Mouse (Mus musculus) spleen, postnatal 14 days (tissue): ENCODE results near the gene Camk1d.

Source experiments
- DNase-seq, 2 experiments: peaks; one replicate each; pipeline ENCODE4 v3.0.0; 2021 to 2022; ENCODE audit warnings: low spot score in 2 of 2

The Camk1d gene

DNA sequence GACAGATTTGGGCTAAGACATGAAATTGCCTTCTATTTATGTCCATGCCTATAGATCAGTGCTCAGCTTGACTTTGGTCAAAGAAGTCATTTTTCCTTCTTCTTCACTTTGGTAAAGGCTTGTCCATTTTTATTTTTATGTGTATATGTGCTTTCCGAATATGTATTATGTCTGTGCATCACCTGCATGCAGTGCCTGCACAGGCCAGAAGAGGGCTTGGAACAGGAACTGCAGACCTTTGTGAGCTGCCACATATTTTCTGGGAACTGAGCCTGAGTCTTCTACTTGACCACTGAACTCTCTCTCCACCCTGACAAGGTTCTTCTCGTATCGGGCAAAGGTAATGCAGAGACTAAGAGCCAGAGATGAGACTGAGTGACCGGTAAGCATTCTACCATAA lies 236.1 kb downstream of the Camk1d start:
- DNase-seq, result peak in 1 of 2 experiments; percentile 7

- no peak for DNase-seq
These were observed 236.8 kb downstream of the Camk1d start for GRCm38 (mm10) chr2:5477525-5477924.

DNA sequence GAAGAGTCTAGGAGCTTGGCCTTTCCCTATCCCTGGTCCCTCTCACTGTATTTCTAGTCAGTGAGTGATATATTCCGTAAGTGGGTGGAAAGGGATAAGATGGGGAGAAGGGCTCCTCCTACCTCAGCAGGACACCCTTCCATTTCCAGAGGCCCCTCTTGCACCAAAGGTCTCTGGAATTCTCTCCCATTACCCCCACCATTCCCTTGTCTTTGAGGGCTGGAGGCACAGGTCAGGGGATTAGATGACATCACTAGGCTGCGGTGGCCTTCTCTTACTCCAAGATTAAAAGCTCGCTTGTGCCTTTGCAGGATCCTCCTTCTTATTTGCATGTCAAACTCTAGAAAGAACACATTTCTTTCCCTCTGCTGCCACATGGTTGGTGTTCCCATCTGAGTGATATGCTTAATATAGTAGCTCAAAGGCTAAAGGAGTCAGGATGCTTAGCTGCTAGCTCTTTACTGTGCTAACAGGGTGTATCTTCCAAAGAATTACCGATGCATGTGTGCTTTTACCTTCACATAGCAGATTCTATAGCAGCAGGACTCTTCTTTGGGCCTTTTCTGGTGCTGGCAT lies 244.9 kb downstream of the Camk1d start:
- no peak for DNase-seq

DNA sequence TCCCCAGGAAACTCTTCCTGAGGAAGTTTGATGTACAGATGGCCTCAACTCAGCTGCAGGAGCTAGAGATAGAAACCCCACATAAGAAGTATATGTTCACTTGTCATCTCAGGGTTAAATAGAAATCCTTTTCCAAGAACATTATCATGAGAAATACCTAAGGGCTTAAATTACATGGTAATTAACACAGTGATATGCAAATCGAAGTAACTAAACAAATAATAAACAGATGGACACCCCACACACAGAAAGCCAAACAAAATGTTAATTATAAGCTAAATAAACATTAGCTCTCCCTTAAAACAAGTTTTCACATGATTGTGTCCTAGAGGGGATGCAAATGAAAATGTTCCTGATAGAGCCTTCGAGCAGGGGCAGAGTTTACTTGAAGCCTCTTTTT lies 246.8 kb downstream of the Camk1d start:
- no peak for DNase-seq

DNA sequence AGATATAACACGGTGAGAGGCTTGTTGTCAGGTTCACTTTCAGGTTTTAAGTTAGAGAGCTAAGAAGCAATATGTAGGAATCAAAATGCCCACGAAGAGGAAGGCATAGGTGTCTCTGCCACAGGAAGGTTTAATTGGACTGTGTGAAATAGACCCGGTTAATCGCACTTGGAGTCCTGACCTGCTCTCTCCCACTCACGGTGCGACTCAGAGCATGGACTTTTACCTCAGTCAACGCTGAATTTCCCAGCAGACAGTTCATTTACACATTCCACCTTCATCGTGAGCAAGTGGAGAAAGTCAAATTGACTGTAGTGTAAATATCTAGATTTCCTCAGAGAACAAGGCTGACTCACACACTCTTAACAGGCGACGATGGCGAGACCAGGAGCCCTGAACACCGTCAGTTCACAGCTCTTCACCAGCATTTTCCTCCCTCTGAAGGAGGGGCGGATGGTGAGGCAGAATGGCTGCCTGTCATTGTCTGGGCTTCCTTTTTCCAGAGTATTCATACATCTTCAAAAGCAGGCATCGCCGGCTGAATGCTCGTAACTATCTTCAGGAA lies 255.6 kb downstream of the Camk1d start:
- no peak for DNase-seq

DNA sequence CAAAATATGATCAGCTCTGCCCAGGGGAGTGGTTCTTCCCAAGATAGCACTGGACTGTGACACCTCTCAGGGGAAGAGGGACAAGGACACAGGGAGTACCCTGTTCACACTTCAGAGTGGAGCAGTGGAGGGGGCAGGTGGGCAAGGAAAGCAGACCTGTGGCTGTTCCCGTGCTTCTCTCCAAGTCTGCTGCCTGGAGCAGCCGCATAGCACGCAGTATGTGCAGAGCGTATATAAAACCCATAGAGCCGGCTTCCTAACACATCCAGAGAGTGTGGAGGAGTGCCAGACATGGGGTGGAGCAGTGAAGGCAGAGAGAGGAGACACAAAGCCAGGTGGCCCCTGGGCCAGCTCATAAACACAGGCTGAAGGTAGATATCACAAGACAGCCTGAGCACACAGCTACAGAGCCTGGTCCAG lies 256.2 kb downstream of the Camk1d start:
- DNase-seq, result no peak

DNA sequence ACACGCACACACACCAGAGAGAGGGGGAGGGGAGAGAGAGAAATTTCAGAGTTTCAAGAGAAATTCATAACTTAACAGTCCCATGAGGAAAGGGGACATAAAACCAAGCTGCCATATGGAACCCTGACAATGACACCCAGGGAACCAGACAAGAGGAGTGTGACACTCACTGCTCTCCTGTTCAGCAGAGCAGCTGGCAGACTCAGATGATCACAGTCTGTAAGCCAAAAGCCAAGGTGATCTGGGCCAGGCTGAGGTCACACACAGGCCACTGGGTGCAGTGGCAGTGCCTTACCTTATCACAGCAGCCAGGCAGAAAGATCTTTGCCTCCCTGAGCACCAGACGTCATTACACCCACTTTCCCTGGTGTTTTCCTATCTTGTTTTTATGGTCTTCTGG lies 258.2 kb downstream of the Camk1d start:
- peak; percentile 20 to 26 for DNase-seq

DNA sequence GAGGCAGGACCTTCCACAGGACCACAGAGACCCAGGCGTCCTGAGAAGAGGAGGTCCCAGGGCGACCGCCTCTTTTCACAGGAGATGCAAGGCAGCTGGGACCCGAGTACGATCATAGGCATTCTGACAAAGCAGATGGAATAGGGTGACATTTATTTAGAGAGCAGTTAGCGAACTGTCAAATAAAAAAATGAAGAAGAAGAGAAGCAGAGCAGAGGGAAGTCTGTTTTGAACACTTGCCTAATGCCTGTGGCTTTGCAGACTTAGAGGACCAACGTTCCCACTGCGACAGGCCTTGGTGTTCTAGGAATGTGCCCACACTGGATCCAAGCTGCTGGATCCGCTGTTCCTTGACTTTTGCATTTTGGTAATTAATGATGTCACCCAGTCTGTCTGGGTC lies 259.5 kb downstream of the Camk1d start:
- no peak for DNase-seq

- no peak for DNase-seq
These were observed 262.7 kb downstream of the Camk1d start for GRCm38 (mm10) chr2:5451654-5452053.

DNA sequence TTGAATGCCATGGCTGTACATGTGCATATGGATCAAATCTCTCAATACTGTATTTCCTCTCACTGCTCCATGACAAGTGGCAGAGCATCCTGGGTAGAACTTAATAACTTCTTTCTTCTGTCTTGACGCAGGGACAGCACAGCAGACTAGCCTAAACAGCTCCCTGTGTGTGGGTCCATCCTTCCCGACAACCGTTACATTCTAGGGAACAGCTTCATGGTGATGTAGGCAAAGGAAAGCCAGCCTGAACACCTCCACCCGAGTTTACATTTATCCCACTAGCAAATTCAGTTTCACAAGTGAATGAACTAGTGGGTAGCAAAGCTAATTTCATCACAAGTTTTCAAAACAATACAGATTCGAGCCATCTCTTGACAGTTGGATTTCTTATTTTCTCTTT lies 269.0 kb downstream of the Camk1d start:
- DNase-seq, result no peak

GRCm38 (mm10) chr2:5437690-5438089 lies 276.6 kb downstream of the Camk1d start:
- DNase-seq, result no peak

GRCm38 (mm10) chr2:5435587-5436253 lies 278.6 kb downstream of the Camk1d start:
- DNase-seq, result no peak

DNA sequence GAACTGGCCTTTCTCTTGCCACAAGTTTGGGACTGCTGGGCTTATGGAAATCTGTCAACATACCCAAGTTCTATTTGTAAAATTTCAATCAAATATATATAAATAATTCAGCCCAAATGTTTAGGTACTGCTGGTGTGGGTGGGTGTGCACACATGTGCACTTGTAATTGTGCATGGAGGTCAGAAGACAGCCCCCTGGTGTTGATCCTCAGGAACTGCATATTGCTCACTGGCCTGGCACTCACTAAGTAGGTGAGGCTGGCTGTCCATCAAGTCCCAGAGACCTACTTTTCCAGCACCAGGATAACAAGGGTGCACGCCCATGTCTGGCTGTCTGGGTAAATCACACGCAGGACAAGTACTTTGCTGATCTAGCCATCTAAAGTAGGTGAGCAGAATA lies 283.0 kb downstream of the Camk1d start:
- no peak for DNase-seq

GRCm38 (mm10) chr2:5429921-5430320 lies 284.4 kb downstream of the Camk1d start:
- DNase-seq, result no peak

DNA sequence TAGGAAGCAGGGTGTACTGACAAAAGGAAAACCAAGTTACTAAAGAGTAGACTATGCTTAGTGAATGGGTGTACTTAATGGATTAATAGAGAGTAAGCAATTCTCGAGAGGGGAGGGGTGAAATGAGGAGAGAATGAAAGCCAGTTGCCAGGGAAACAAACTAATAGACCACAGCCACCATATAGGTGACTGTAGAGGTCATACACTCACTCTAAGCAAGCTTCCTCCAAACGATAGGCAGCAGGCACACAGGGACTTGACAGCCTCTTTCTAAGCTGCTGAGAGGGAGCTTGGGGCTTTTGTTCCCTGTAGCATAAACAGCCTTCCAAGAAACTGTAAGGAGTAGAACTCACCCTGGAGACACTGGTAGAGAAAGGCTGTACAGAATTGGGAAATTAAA lies 288.2 kb downstream of the Camk1d start:
- DNase-seq, result no peak

DNA sequence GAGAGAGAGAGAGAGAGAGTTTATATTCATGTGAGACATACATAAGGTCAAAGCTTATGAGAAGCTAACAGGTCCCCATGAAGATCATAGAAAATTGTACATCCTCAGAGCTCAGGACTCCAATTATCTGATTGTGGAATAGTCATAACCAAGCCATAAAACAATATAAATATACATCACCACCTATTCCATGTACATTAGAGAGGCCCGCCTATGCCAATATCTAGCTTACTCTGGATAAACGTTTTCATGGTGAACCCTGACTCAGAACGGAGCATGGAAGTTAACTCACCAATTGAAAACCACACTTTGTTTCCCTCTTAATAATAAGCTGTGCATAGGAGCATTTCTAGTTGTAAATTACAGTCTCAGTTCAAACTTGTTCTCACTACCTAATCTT lies 288.7 kb downstream of the Camk1d start:
- DNase-seq, result no peak

- DNase-seq, result no peak
These were observed 293.6 kb downstream of the Camk1d start for GRCm38 (mm10) chr2:5420621-5421196.

GRCm38 (mm10) chr2:5418802-5419201 lies 295.5 kb downstream of the Camk1d start:
- DNase-seq, result no peak

DNA sequence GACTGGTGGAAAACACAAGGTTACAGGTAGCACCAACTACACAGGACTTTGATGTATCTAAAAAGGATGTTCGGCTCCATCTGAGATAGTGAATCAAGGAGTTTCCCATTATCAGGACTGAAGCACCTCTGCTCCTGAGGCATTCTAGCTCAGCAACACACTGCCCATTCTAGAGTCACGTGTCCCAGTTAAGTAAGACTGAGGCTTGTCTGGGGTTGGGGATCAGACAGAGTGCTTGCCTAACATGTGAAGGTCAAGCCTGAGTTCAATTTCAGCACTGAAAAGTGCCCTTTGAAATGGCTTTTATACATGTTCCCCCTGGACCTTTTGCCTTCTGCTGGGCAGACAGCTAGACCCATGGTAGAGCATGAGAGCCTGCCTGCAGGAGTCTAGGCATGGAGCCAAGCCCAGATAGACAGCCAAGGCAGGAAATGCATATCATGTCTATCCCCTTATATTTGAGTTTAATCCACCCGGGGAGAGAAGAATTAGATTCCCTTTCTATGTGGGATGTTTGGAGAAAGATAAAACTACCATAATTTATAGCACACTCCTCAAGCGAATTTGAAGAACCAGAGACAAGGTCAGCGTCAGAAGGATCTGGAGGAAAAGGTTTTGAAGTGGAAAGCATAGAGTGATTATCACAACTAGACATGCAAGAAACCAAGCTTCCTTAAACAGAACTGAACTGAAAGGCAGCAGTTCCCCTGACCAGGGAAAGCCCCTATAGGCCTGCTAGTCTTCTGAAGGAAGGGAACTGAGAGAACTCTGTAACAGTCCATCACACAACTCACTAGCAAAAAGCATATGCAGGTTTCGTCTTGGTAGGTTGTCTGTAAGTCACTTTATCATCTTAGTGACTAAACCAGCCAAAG lies 296.9 kb downstream of the Camk1d start:
- DNase-seq, result no peak

DNA sequence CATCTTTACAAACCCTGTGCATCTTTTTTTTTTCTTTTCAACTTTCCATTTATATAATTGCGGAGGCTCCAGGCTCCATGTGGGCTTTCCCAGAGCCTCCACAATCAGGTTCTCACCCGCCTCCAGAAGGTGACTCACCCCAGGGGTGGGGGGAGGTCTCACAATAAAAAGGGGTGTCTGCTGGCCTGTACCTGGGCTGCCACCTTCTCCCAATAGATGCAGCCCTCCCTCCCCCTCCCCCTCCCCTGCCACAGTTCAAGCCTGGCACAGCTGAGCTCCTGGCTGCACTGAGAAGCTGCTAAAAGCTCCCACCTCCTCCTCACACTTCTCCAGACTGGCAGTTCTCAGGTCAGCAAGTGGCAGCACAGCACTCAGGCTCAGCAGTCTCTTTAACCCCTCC lies 302.5 kb downstream of the Camk1d start:
- DNase-seq, result no peak

DNA sequence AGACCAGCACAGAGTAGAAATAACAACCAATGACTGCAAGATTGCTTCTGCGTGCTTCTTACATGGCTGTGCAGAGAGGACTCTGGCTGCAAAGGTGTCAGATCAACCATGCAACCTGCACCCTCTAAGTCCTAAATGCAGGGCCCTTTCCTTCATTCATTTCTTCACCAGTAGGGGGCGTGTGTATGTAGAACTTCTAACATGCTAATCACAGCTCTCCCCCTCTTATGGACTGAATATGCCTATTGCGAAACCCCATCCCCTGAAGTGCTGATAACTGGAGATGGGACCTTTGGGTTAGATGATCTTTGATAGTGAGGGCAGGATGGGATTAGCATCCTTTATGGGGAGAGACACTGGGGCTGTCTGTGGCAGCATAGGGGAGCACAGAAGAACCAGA lies 310.5 kb downstream of the Camk1d start:
- DNase-seq, result peak in 1 of 2 experiments; percentile 20

GRCm38 (mm10) chr2:5402036-5402435 lies 312.3 kb downstream of the Camk1d start:
- DNase-seq, result no peak
